Mouse (Mus musculus) G1E (cell line): ENCODE measurements at regions not wholly inside any gene's neighbourhood (a gene's known extent, or its start where the extent isn't known, plus 50 kb on each side); places are given as distances from the start of the nearest gene placed in this dataset.

ENCODE experiments used
- CTCF ChIP-seq: IDR thresholded peaks from 2 replicates; pipeline ENCODE4 v1.5.1; 2012; ENCODE audit warnings: low read depth, low read length, inconsistent platforms, mixed read lengths
- GATA1 ChIP-seq: IDR thresholded peaks from 2 replicates; pipeline ENCODE4 v1.6.1; 2012; ENCODE audit warnings: borderline replicate concordance, low read length, inconsistent platforms, mixed read lengths
- POLR2AphosphoS5 ChIP-seq: IDR thresholded peaks from 2 replicates; pipeline ENCODE4 v1.6.1; 2012; ENCODE audit warnings: low read depth, low read length, inconsistent platforms; ENCODE audit not compliant: insufficient replicate concordance
- TAL1 ChIP-seq: conservative IDR thresholded peaks from 2 replicates; pipeline ENCODE4 v1.6.1; 2012; ENCODE audit warnings: low read depth, low read length, inconsistent platforms, mixed read lengths

GRCm38 (mm10) chr9:98675612-98676011 lies 74.2 kb upstream of the Mrps22 start:
- TF ChIP-seq CTCF (no peak), GATA1 (no peak), TAL1 (no peak), POLR2AphosphoS5 (no peak)
